Mouse (Mus musculus) ES-E14 (cell line): ENCODE data around the gene Tom1l2. TPM values are rescaled to one million over a fixed set of nuclear protein-coding genes. Genes with fewer than 3 reads are reported as not detected.

Experiments used
- DNase-seq: peaks from one replicate; pipeline ENCODE4 v3.0.0-alpha.2; 2013; ENCODE audit warnings: low read depth, low spot score
- H3K27ac ChIP-seq: 2 replicates; pipeline ENCODE4 v1.5.1; 2012; ENCODE audit warnings: low read depth, mild to moderate bottlenecking, low read length, moderate library complexity, mixed read lengths; ENCODE audit not compliant: poor library complexity, insufficient read depth, severe bottlenecking
- H3K36me3 ChIP-seq: 2 replicates; pipeline ENCODE4 v1.6.1; 2012; ENCODE audit warnings: mild to moderate bottlenecking, low read length, moderate library complexity, mixed read lengths; ENCODE audit not compliant: control insufficient read depth, poor library complexity, insufficient read depth, severe bottlenecking
- H3K4me1 ChIP-seq, 2 experiments: fragments of 150-350 bp in 1 of 2; sonication (generic) in 1 of 2; 2 replicates each; pipeline ENCODE4 v1.6.1; 2012; ENCODE audit warnings: low read length in 2 of 2, mild to moderate bottlenecking in 1 of 2, mixed read lengths in 1 of 2; ENCODE audit not compliant: control insufficient read depth in 2 of 2, insufficient read depth in 2 of 2, poor library complexity in 1 of 2
- H3K4me3 ChIP-seq, 2 experiments: fragments of 150-350 bp in 1 of 2; sonication (generic) in 1 of 2; 2 replicates each; pipeline ENCODE4 v1.5.1; 2012; ENCODE audit warnings: low read length in 2 of 2, low read depth in 1 of 2, mild to moderate bottlenecking in 1 of 2, mixed read lengths in 1 of 2; ENCODE audit not compliant: insufficient read depth in 1 of 2, poor library complexity in 1 of 2, severe bottlenecking in 1 of 2
- H3K9ac ChIP-seq: 2 replicates; pipeline ENCODE4 v1.6.1; 2012; ENCODE audit warnings: low read depth, mild to moderate bottlenecking, low read length, mixed read lengths; ENCODE audit not compliant: poor library complexity, insufficient read depth, severe bottlenecking
- H3K9me3 ChIP-seq: fragments of 150-350 bp; sonication (generic); 2 replicates; pipeline ENCODE4 v1.6.1; 2012; ENCODE audit warnings: low read depth, mild to moderate bottlenecking, low read length; ENCODE audit not compliant: control insufficient read depth, insufficient read depth
- CHD2 ChIP-seq: IDR thresholded peaks from 2 replicates; pipeline ENCODE4 v1.6.1; 2014; ENCODE audit warnings: mild to moderate bottlenecking, low read depth, low read length, inconsistent platforms
- HCFC1 ChIP-seq: IDR thresholded peaks from 2 replicates; pipeline ENCODE4 v1.6.1; 2012; ENCODE audit warnings: low read length, inconsistent platforms, borderline replicate concordance; ENCODE audit not compliant: insufficient read depth
- MAFK ChIP-seq: IDR thresholded peaks from 2 replicates; pipeline ENCODE4 v1.6.1; 2014; ENCODE audit warnings: mild to moderate bottlenecking, low read depth, low read length, inconsistent platforms; ENCODE audit not compliant: insufficient read depth
- ZC3H11A ChIP-seq: IDR thresholded peaks from 2 replicates; pipeline ENCODE4 v1.6.1; 2012; ENCODE audit warnings: low read depth, mild to moderate bottlenecking, inconsistent platforms, low read length, borderline replicate concordance
- ZNF384 ChIP-seq: IDR thresholded peaks from 2 replicates; pipeline ENCODE4 v1.6.1; 2012; ENCODE audit warnings: low read depth, low read length, inconsistent platforms
- in situ Hi-C, 2 experiments: fragments of 600-800 bp; cut with MboI; formaldehyde crosslinking; loops; one replicate each; pipeline ENCODE4 v1.15.1; 2025; ENCODE audit warnings: low sequenced_read_pairs in 2 of 2, inconsistent platforms in 1 of 2; ENCODE audit not compliant: unreplicated experiment in 2 of 2
- total RNA-seq: library from RNA; depleted of rRNA; stranded (reverse); fragments of 300-350 nt; gene quantifications from 2 replicates; pipeline ENCODE4 v1.2.3, GENCODE M21; 2012

Tom1l2 gene
- total RNA-seq, 1 experiment: 10.4 TPM

- in situ Hi-C loops: no loop called here
- TF ChIP-seq ZNF384: no peak
- no peak for TF ChIP-seq ZC3H11A
- TF ChIP-seq MAFK: no peak
- TF ChIP-seq HCFC1: no peak
- H3K27ac ChIP-seq: no peak overlapping the region
- peaks cover 2% of the 10 kb centered on the region in 2 experiments; a peak in 2 of 4 replicates for H3K4me1 ChIP-seq
- no peaks in the 10 kb centered on the region for H3K36me3 ChIP-seq
- H3K9me3 ChIP-seq: no peaks in the 10 kb centered on the region
- H3K9ac ChIP-seq: no peak overlapping the region
- no peak overlapping the region for H3K4me3 ChIP-seq
- no peak for DNase-seq
Measured at GRCm38 (mm10) chr11:60374481-60374880, 21.8 kb upstream of the Tom1l2 start.

GRCm38 (mm10) chr11:60370431-60370830 lies 17.7 kb upstream of the Tom1l2 start:
- in situ Hi-C loops: no loop called here
- Histone ChIP-seq H3K4me1 (peaks cover 15 to 16% of the 10 kb centered on the region in 2 experiments; a peak in 3 of 4 replicates), H3K4me3 (no peak overlapping the region), H3K9ac (no peak overlapping the region), H3K9me3 (no peaks in the 10 kb centered on the region), H3K27ac (no peak overlapping the region), H3K36me3 (no peaks in the 10 kb centered on the region)
- no peak for TF ChIP-seq HCFC1
- TF ChIP-seq ZNF384: no peak
- TF ChIP-seq MAFK: no peak
- no peak for TF ChIP-seq CHD2
- TF ChIP-seq ZC3H11A: no peak
- no peak for DNase-seq

GRCm38 (mm10) chr11:60369448-60369847 lies 16.7 kb upstream of the Tom1l2 start:
- no peak for TF ChIP-seq ZC3H11A
- no peak for TF ChIP-seq HCFC1
- TF ChIP-seq CHD2: no peak
- TF ChIP-seq MAFK: no peak
- TF ChIP-seq ZNF384: no peak
- Histone ChIP-seq H3K36me3 (no peaks in the 10 kb centered on the region), H3K4me3 (no peak overlapping the region), H3K27ac (no peak overlapping the region), H3K9ac (no peak overlapping the region), H3K9me3 (no peaks in the 10 kb centered on the region), H3K4me1 (peaks cover 15 to 16% of the 10 kb centered on the region in 2 experiments; a peak in 3 of 4 replicates)
- no peak for DNase-seq
- in situ Hi-C loops: no loop called here

GRCm38 (mm10) chr11:60368909-60369308 lies 16.2 kb upstream of the Tom1l2 start:
- Histone ChIP-seq H3K36me3 (no peaks in the 10 kb centered on the region), H3K4me1 (peaks cover 15 to 16% of the 10 kb centered on the region in 2 experiments; a peak in 3 of 4 replicates), H3K9ac (no peak overlapping the region), H3K4me3 (no peak overlapping the region), H3K9me3 (no peaks in the 10 kb centered on the region), H3K27ac (no peak overlapping the region)
- in situ Hi-C loops: no loop called here
- no peak for DNase-seq
- no peak for TF ChIP-seq ZC3H11A
- no peak for TF ChIP-seq HCFC1
- TF ChIP-seq CHD2: no peak
- TF ChIP-seq MAFK: no peak
- TF ChIP-seq ZNF384: no peak

GRCm38 (mm10) chr11:60367256-60367655 lies 14.6 kb upstream of the Tom1l2 start:
- no peak overlapping the region for H3K9ac ChIP-seq
- DNase-seq: no peak
- in situ Hi-C loops: no loop called here
- peaks cover 15 to 16% of the 10 kb centered on the region in 2 experiments; a peak in 3 of 4 replicates for H3K4me1 ChIP-seq
- H3K27ac ChIP-seq: no peak overlapping the region
- no peak overlapping the region for H3K4me3 ChIP-seq
- TF ChIP-seq MAFK (no peak), ZC3H11A (no peak), CHD2 (no peak)
- H3K9me3 ChIP-seq: no peaks in the 10 kb centered on the region
- H3K36me3 ChIP-seq: no peaks in the 10 kb centered on the region
